Mouse (Mus musculus) liver, embryonic 14.5 days (tissue): ENCODE measurements around the gene Nf1.

Source experiments
- CTCF ChIP-seq: IDR thresholded peaks from 2 replicates; pipeline ENCODE4 v1.5.1; 2016; ENCODE audit warnings: antibody characterized with exemption, low read depth, control low read depth
- EP300 ChIP-seq: IDR thresholded peaks from 2 replicates; pipeline ENCODE4 v1.6.1; 2016; ENCODE audit warnings: antibody characterized with exemption, low read depth

- TF ChIP-seq CTCF = no peak
- TF ChIP-seq EP300 = no peak
Observed at GRCm38 (mm10) chr11:79293971-79294370, 45.5 kb upstream of the Nf1 start.
